Mouse (Mus musculus): Measurements from ENCODE around the gene Gpc6. TPM values are rescaled to one million over a fixed set of nuclear protein-coding genes. Genes with fewer than 3 reads are reported as not detected.

Gpc6 gene
- polyA plus RNA-seq, 1 experiment from 2014 or later = 36.7 TPM

GRCm38 (mm10) chr14:117912624-117913270, 987.6 kb downstream of the Gpc6 start:
- H3K36me3 ChIP-seq (ENCODE audit: control insufficient read depth, insufficient read depth, low read length) = no peaks in the 10 kb centered on the region
- H3K9me3 ChIP-seq (ENCODE audit: control insufficient read depth, low read length) = no peaks in the 10 kb centered on the region
- no peaks in the 10 kb centered on the region for H3K27me3 ChIP-seq (ENCODE audit: control insufficient read depth, insufficient read depth, low read length)
- no peak overlapping the region for H3K27ac ChIP-seq (ENCODE audit: low read depth, low read length)
- no peak for ATAC-seq (replicated peaks; ENCODE audit: low FRiP score)
- DNase-seq (ENCODE audit: low spot score) = peak; percentile 10
- H3K4me2 ChIP-seq (ENCODE audit: low read depth, low read length, severe bottlenecking) = no peak overlapping the region
- no peak overlapping the region for H3K4me3 ChIP-seq (ENCODE audit: low read depth, low read length)
- 90% methylated on average over 10 of the region's 10 CpGs for WGBS
- no peaks in the 10 kb centered on the region for H3K4me1 ChIP-seq (replicated peaks; ENCODE audit: control insufficient read depth, insufficient read depth, low read length)
- no peak overlapping the region for H3K9ac ChIP-seq (ENCODE audit: low read length)

- no peaks in the 10 kb centered on the region for H3K9me3 ChIP-seq (ENCODE audit: control insufficient read depth, low read length)
- 86% methylated on average over 8 of the region's 8 CpGs for WGBS
- H3K4me1 ChIP-seq (replicated peaks; ENCODE audit: control insufficient read depth, insufficient read depth, low read length) = no peaks in the 10 kb centered on the region
- no peak for DNase-seq (ENCODE audit: low spot score)
- no peak overlapping the region for H3K27ac ChIP-seq (ENCODE audit: low read depth, low read length)
- ATAC-seq (replicated peaks; ENCODE audit: low FRiP score) = no peak
- no peak overlapping the region for H3K4me3 ChIP-seq (ENCODE audit: low read depth, low read length)
- H3K9ac ChIP-seq (ENCODE audit: low read length) = no peak overlapping the region
- no peaks in the 10 kb centered on the region for H3K27me3 ChIP-seq (ENCODE audit: control insufficient read depth, insufficient read depth, low read length)
- no peaks in the 10 kb centered on the region for H3K36me3 ChIP-seq (ENCODE audit: control insufficient read depth, insufficient read depth, low read length)
- no peak overlapping the region for H3K4me2 ChIP-seq (ENCODE audit: low read depth, low read length, severe bottlenecking)
Observed at GRCm38 (mm10) chr14:117916577-117916976, 991.5 kb downstream of the Gpc6 start.

GRCm38 (mm10) chr14:117918724-117919123, 993.6 kb downstream of the Gpc6 start:
- ATAC-seq (replicated peaks; ENCODE audit: low FRiP score) = no peak
- WGBS = 93% methylated on average over 10 of the region's 10 CpGs
- H3K36me3 ChIP-seq (ENCODE audit: control insufficient read depth, insufficient read depth, low read length) = no peaks in the 10 kb centered on the region

GRCm38 (mm10) chr14:117919612-117920011, 994.5 kb downstream of the Gpc6 start:
- H3K9me3 ChIP-seq (ENCODE audit: control insufficient read depth, low read length) = no peaks in the 10 kb centered on the region
- H3K9ac ChIP-seq (ENCODE audit: low read length) = no peak overlapping the region
- no peak overlapping the region for H3K27ac ChIP-seq (ENCODE audit: low read depth, low read length)
- H3K4me2 ChIP-seq (ENCODE audit: low read depth, low read length, severe bottlenecking) = no peak overlapping the region
- no peak for ATAC-seq (replicated peaks; ENCODE audit: low FRiP score)
- no peak overlapping the region for H3K4me3 ChIP-seq (ENCODE audit: low read depth, low read length)
- H3K36me3 ChIP-seq (ENCODE audit: control insufficient read depth, insufficient read depth, low read length) = no peaks in the 10 kb centered on the region
- no peaks in the 10 kb centered on the region for H3K4me1 ChIP-seq (replicated peaks; ENCODE audit: control insufficient read depth, insufficient read depth, low read length)
- DNase-seq (ENCODE audit: low spot score) = no peak
- WGBS = 94% methylated on average over 5 of the region's 5 CpGs
- H3K27me3 ChIP-seq (ENCODE audit: control insufficient read depth, insufficient read depth, low read length) = no peaks in the 10 kb centered on the region

More at GRCm38 (mm10) chr14:117918724-117919123, 993.6 kb downstream of the Gpc6 start:
- Histone ChIP-seq H3K4me2 (ENCODE audit: low read depth, low read length, severe bottlenecking) (no peak overlapping the region), H3K27me3 (ENCODE audit: control insufficient read depth, insufficient read depth, low read length) (no peaks in the 10 kb centered on the region), H3K4me3 (ENCODE audit: low read depth, low read length) (no peak overlapping the region), H3K9me3 (ENCODE audit: control insufficient read depth, low read length) (no peaks in the 10 kb centered on the region), H3K27ac (ENCODE audit: low read depth, low read length) (no peak overlapping the region), H3K9ac (ENCODE audit: low read length) (no peak overlapping the region), H3K4me1 (replicated peaks; ENCODE audit: control insufficient read depth, insufficient read depth, low read length) (no peaks in the 10 kb centered on the region)
- DNase-seq (ENCODE audit: low spot score) = no peak

GRCm38 (mm10) chr14:117921393-117922014, 996.4 kb downstream of the Gpc6 start:
- H3K27me3 ChIP-seq (ENCODE audit: control insufficient read depth, insufficient read depth, low read length) = no peaks in the 10 kb centered on the region
- 73% methylated on average over 18 of the region's 18 CpGs for WGBS
- H3K9me3 ChIP-seq (ENCODE audit: control insufficient read depth, low read length) = no peaks in the 10 kb centered on the region

GRCm38 (mm10) chr14:117923667-117924066, 998.6 kb downstream of the Gpc6 start:
- Histone ChIP-seq H3K27me3 (ENCODE audit: control insufficient read depth, insufficient read depth, low read length) (no peaks in the 10 kb centered on the region), H3K4me1 (replicated peaks; ENCODE audit: control insufficient read depth, insufficient read depth, low read length) (no peaks in the 10 kb centered on the region), H3K9ac (ENCODE audit: low read length) (no peak overlapping the region), H3K36me3 (ENCODE audit: control insufficient read depth, insufficient read depth, low read length) (no peaks in the 10 kb centered on the region), H3K4me2 (ENCODE audit: low read depth, low read length, severe bottlenecking) (no peak overlapping the region), H3K27ac (ENCODE audit: low read depth, low read length) (no peak overlapping the region), H3K9me3 (ENCODE audit: control insufficient read depth, low read length) (no peaks in the 10 kb centered on the region), H3K4me3 (ENCODE audit: low read depth, low read length) (no peak overlapping the region)
- no peak for ATAC-seq (replicated peaks; ENCODE audit: low FRiP score)
- 85% methylated on average over 8 of the region's 8 CpGs for WGBS
- DNase-seq (ENCODE audit: low spot score) = no peak

More at GRCm38 (mm10) chr14:117921393-117922014, 996.4 kb downstream of the Gpc6 start:
- H3K4me3 ChIP-seq (ENCODE audit: low read depth, low read length) = no peak overlapping the region
- H3K36me3 ChIP-seq (ENCODE audit: control insufficient read depth, insufficient read depth, low read length) = no peaks in the 10 kb centered on the region
- ATAC-seq (replicated peaks; ENCODE audit: low FRiP score) (no peak), DNase-seq (ENCODE audit: low spot score) (no peak)
- no peak overlapping the region for H3K27ac ChIP-seq (ENCODE audit: low read depth, low read length)
- H3K4me1 ChIP-seq (replicated peaks; ENCODE audit: control insufficient read depth, insufficient read depth, low read length) = no peaks in the 10 kb centered on the region
- H3K9ac ChIP-seq (ENCODE audit: low read length) = no peak overlapping the region
- H3K4me2 ChIP-seq (ENCODE audit: low read depth, low read length, severe bottlenecking) = no peak overlapping the region

- Histone ChIP-seq H3K4me3 (ENCODE audit: low read depth, low read length) (no peak overlapping the region), H3K4me1 (replicated peaks; ENCODE audit: control insufficient read depth, insufficient read depth, low read length) (peaks cover 10% of the 10 kb centered on the region), H3K4me2 (ENCODE audit: low read depth, low read length, severe bottlenecking) (no peak overlapping the region), H3K36me3 (ENCODE audit: control insufficient read depth, insufficient read depth, low read length) (no peaks in the 10 kb centered on the region), H3K27me3 (ENCODE audit: control insufficient read depth, insufficient read depth, low read length) (no peaks in the 10 kb centered on the region), H3K9ac (ENCODE audit: low read length) (no peak overlapping the region), H3K9me3 (ENCODE audit: control insufficient read depth, low read length) (no peaks in the 10 kb centered on the region), H3K27ac (ENCODE audit: low read depth, low read length) (no peak overlapping the region; the same call in 1 of the 2 replicates)
- ATAC-seq (replicated peaks; ENCODE audit: low FRiP score) (peak; percentile 57), DNase-seq (ENCODE audit: low spot score) (no peak)
- WGBS = 3% methylated on average over 13 of the region's 13 CpGs
Observed at GRCm38 (mm10) chr14:117930105-117930847, 1005.2 kb downstream of the Gpc6 start.

GRCm38 (mm10) chr14:117930848-117931816, 1006.0 kb downstream of the Gpc6 start:
- Histone ChIP-seq H3K27me3 (ENCODE audit: control insufficient read depth, insufficient read depth, low read length) (no peaks in the 10 kb centered on the region), H3K27ac (ENCODE audit: low read depth, low read length) (peak overlapping the region; percentile 8; the same call in 1 of the 2 replicates), H3K4me1 (replicated peaks; ENCODE audit: control insufficient read depth, insufficient read depth, low read length) (peaks cover 10% of the 10 kb centered on the region), H3K4me2 (ENCODE audit: low read depth, low read length, severe bottlenecking) (no peak overlapping the region), H3K4me3 (ENCODE audit: low read depth, low read length) (no peak overlapping the region), H3K36me3 (ENCODE audit: control insufficient read depth, insufficient read depth, low read length) (no peaks in the 10 kb centered on the region), H3K9ac (ENCODE audit: low read length) (no peak overlapping the region), H3K9me3 (ENCODE audit: control insufficient read depth, low read length) (no peaks in the 10 kb centered on the region)
- ATAC-seq (replicated peaks; ENCODE audit: low FRiP score) (peak; percentile 36; the same call in 1 of the 2 replicates), DNase-seq (ENCODE audit: low spot score) (peak; percentile 59)
- WGBS = 54% methylated on average over 16 of the region's 16 CpGs

Data from forebrain, embryonic 11.5 days (tissue).